Mouse (Mus musculus): Measurements from ENCODE around the gene Slc38a10.

Gene Slc38a10

DNA sequence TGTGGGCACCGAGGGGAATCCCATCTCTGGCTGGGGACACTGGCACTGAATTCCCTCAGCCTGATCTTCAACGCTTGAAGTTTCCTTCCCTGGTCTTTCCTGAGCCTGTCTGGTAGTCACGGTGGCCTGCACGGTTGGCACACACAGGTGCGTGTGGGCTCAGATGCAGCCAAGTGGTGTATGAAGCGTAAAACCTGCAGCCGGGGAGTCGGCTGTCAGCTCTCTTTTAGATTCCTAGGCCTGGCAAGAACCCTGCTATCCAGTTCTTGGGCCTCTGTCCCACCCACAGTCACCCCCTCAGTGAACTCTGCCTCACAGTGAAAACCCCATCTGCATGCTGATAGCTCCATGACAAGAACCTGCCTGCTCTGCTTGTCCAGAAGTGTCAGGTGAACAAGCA, 90.5 kb downstream of the Slc38a10 start:
- DNase-seq (ENCODE audit: low read depth, low spot score), result no peak

DNA sequence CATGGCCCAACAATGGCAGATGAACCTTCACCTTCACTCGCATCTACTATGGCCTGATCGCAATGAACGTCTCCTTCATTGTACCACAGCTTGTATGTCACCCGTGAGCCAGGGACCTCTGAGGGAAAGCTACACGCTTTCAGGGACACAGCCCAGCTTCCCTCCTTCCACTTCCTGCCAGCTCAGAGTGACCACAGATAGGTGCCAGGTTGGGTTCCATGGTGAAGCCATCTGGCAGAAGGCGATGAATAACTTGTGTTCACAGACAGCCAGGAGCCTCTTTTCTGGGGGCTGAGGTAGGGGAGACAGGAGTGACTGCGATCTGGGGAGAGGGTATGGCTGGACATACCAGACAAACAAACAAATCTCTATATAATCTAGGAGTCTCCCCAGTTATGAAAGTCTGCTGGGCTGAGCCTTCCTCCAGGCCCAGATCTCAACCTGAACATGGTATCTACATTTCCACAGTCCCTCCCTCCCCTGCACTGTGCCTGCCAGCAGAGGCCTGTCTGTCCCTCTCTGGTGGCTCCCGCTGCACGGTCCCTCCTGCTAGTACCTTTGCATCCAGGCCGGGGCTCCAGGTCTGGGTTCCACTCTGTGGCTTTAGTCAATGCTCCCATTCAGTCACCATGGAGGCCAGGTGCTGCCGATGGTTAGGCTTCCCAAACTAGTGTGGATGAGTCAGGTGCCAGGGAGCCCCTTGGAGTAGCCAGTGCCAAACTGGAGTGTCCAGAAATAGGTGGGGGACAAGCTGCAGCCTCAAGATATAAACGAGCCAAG, 95.0 kb downstream of the Slc38a10 start:
- no peak for DNase-seq (ENCODE audit: low read depth, low spot score)
